Mouse (Mus musculus): ENCODE results near the gene Serpina1e.

- TF ChIP-seq CTCF (IDR thresholded peaks at IDR 0.05; ENCODE audit: extremely low read depth, insufficient read depth, insufficient read length, insufficient replicate concordance) (no peak), POLR2A (IDR thresholded peaks at IDR 0.05; ENCODE audit: low read depth, low read length) (no peak)
Measured at GRCm38 (mm10) chr12:103988754-103989513, 30.2 kb upstream of the Serpina1e start.

Measured in spleen, adult 2 months (tissue).